Mouse (Mus musculus) lung, embryonic 14.5 days (tissue): ENCODE measurements around the gene Krtap5-1. TPM values are rescaled to one million over a fixed set of nuclear protein-coding genes. Genes with fewer than 3 reads are reported as not detected.
"Not testable (repeated sequence)": the region's sequence is repeated elsewhere in the genome, so short reads cannot be mapped to it uniquely, and the experiment has no call there.

Experiments used
- ATAC-seq: fragments of 200-750 bp; cut with Nextera tagmentation; 2 replicates; pipeline ENCODE4 v1.8.0; 2017; ENCODE audit warnings: mild to moderate bottlenecking, moderate TSS enrichment, moderate library complexity; ENCODE audit not compliant: insufficient read depth
- DNase-seq: peaks from one replicate; pipeline ENCODE4 v3.0.0-alpha.2; 2015
- H3K27ac ChIP-seq: fragments of 300-500 bp; sonication (generic); 2 replicates; pipeline ENCODE4 v1.5.1; 2014; ENCODE audit warnings: low read depth, mild to moderate bottlenecking, moderate library complexity
- H3K27me3 ChIP-seq: fragments of 300-500 bp; sonication (generic); 2 replicates; pipeline ENCODE4 v1.6.1; 2014; ENCODE audit warnings: low read length, control low read depth; ENCODE audit not compliant: insufficient read depth
- H3K36me3 ChIP-seq: fragments of 300-500 bp; sonication (generic); 2 replicates; pipeline ENCODE4 v1.6.1; 2014; ENCODE audit warnings: control low read depth; ENCODE audit not compliant: insufficient read depth
- H3K4me1 ChIP-seq: fragments of 300-500 bp; sonication (generic); 2 replicates; pipeline ENCODE4 v1.6.1; 2014; ENCODE audit warnings: antibody characterized with exemption, control low read depth; ENCODE audit not compliant: insufficient read depth
- H3K4me2 ChIP-seq: fragments of 300-500 bp; sonication (generic); 2 replicates; pipeline ENCODE4 v1.6.1; 2014; ENCODE audit warnings: mild to moderate bottlenecking
- H3K4me3 ChIP-seq: fragments of 300-500 bp; sonication (generic); 2 replicates; pipeline ENCODE4 v1.5.1; 2014; ENCODE audit warnings: low read depth, low read length
- H3K9ac ChIP-seq: fragments of 300-500 bp; sonication (generic); 2 replicates; pipeline ENCODE4 v1.6.1; 2014
- H3K9me3 ChIP-seq: fragments of 300-500 bp; sonication (generic); 2 replicates; pipeline ENCODE4 v1.6.1; 2016; ENCODE audit warnings: low read depth, low read length, control low read depth
- CTCF ChIP-seq: IDR thresholded peaks from 2 replicates; pipeline ENCODE4 v1.5.1; 2016; ENCODE audit warnings: antibody characterized with exemption, low read depth
- WGBS: fragments of 180-500 bp; shearing (Covaris S2); extraction: QIAGEN DNeasy Blood & Tissue Kit; methylation state at CpG from one replicate; pipeline ENCODE4 v1.1.7; 2014; 5-methylcytosine and 5-hydroxymethylcytosine counted together
- polyA plus RNA-seq: library from polyadenylated mRNA; unstranded; fragments of >200 nt; fragmentation: Nextera tagmentation; extraction: Ambion mirVana; gene quantifications from 2 replicates; pipeline ENCODE4 v1.2.1, GENCODE M21; 2014

Krtap5-1 gene
- polyA plus RNA-seq, 1 experiment from 2014 or later: not detected

DNA sequence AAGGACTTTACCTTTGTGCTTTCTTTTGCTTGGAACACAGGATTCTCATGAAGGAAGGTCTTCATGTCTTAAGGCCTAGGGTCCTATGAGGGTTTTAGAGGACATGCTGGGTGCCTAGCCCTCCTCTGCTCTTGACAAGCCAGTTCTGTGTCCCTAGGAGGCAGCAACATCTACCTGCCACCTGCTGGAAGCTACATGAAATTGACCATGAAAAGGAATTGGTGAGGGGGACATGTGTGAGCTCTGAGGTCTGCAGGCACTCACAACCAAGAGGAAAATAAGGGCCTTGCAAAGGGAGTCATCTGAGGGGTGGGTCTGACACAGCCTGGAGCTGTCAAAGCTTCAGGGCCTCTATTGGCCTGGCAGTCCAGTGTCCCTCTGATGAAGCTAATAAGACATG is 1.5 kb downstream of the Krtap5-1 start:
- H3K36me3 ChIP-seq: no peaks in the 10 kb centered on the region
- ATAC-seq: no peak
- H3K4me2 ChIP-seq: no peak overlapping the region
- H3K4me3 ChIP-seq: no peak overlapping the region
- H3K27me3 ChIP-seq: no peaks in the 10 kb centered on the region
- no peak overlapping the region for H3K9ac ChIP-seq
- no peak; the same call in 1 of the 2 replicates for TF ChIP-seq CTCF
- no peak overlapping the region for H3K27ac ChIP-seq
- H3K4me1 ChIP-seq: no peaks in the 10 kb centered on the region
- no peak for DNase-seq
- no peaks in the 10 kb centered on the region for H3K9me3 ChIP-seq

DNA sequence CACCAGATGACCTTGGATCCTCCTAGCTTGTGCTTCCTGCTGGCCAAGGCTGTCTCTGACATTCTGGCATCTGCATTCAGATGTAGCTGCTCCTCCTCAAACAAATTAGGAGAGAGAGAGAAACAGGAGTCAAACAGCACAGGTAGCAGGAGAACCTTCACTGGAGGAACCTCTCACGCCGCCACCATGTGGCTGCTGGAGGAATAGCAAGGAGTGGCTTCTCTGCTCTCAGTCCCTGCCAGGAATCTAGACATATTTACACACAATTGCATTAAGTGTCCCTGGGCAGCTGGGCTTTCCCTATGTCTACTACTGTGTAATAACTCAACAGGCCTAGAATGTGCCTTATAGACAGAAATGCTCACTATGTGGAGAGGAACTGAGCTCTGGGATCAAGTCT is 3.1 kb downstream of the Krtap5-1 start:
- not testable (repeated sequence) for H3K27me3 ChIP-seq, H3K4me2 ChIP-seq, H3K9me3 ChIP-seq, H3K27ac ChIP-seq, H3K4me3 ChIP-seq, H3K9ac ChIP-seq, H3K36me3 ChIP-seq, H3K4me1 ChIP-seq
- TF ChIP-seq CTCF: peak; percentile 78
- DNase-seq (peak; percentile 71), ATAC-seq (peak; percentile 52; the same call in 1 of the 2 replicates)
- 0% methylated on average over 2 of the region's 2 CpGs for WGBS

DNA sequence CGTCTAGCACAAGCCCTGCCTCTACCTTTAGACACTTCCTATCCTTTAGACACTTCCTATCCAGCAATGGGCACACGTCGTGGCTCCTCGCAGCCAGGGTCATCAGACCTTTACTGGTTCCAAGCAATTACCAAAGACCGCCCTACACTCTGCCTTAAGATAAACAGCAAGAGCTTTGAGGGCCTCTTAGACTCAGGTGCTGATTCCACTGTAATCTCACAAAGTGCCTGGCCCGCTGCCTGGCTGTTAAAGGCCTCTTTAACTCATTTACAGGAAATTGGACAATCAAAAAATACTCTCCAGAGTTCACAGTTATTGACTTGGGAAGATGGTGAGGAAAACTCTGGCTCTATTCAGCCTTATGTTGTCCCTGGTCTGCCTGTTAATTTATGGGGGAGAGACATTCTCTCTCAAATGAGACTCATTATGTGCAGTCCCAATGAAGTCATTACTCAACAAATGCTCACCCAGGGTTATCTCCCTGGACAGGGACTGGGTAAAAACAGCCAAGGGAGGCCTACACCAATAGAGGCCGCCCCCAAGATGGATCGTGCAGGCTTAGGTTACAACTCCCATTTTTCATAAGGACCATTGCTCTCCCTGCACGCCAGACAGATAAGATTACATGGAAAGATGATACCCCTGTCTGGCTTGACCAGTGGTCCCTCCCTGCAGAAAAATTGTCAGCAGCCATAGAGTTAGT is 10.9 kb downstream of the Krtap5-1 start:
- not testable (repeated sequence) for H3K4me3 ChIP-seq, H3K9me3 ChIP-seq, DNase-seq, H3K4me1 ChIP-seq, H3K36me3 ChIP-seq, H3K27ac ChIP-seq, H3K9ac ChIP-seq, H3K27me3 ChIP-seq, H3K4me2 ChIP-seq, ATAC-seq
- 30% methylated on average over 9 of the region's 9 CpGs for WGBS

DNA sequence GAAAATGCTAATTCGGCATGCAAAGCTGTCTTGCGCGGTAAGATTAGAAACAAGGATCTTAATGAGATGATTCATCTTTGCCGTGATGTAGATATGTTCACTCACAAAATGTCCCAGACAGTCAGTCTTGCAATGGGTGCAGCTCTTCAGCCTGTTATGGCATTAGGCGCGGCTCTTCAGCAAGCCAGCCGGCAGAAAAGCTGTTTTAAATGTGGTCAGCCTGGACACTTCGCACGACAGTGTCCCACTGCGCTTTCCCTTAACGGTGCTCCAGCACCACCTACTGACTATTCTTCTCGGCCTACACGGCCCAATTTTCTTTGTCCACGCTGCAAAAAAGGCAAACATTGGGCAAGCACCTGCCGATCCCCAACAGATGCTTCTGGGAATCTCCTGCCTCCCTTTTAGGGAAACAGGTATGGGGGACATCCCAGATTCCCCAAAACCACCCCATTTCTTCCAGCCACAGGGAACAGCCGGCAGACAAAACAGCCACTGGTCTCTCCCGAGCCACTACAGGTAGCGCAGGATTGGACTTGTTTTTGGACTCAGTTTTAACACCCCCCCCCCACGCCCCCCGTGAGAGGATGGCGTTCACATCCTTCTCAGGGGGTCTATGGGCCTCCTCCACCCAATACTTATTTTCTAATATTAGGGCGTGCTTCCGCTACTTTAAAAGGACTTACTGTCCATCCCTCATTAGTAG is 11.6 kb downstream of the Krtap5-1 start:
- H3K4me1 ChIP-seq: no peaks in the 10 kb centered on the region
- peak overlapping the region; percentile 78 for H3K4me2 ChIP-seq
- peak overlapping the region; percentile 48 for H3K4me3 ChIP-seq
- H3K27ac ChIP-seq: peak overlapping the region; percentile 0; the same call in 1 of the 2 replicates
- TF ChIP-seq CTCF: peak; percentile 61
- peak overlapping the region; percentile 32; the same call in 1 of the 2 replicates for H3K9ac ChIP-seq
- peak; percentile 76 for ATAC-seq
- peak; percentile 78 for DNase-seq
- no peaks in the 10 kb centered on the region for H3K36me3 ChIP-seq
- H3K9me3 ChIP-seq: no peaks in the 10 kb centered on the region
- 16% methylated on average over 23 of the region's 23 CpGs for WGBS
- no peaks in the 10 kb centered on the region for H3K27me3 ChIP-seq

DNA sequence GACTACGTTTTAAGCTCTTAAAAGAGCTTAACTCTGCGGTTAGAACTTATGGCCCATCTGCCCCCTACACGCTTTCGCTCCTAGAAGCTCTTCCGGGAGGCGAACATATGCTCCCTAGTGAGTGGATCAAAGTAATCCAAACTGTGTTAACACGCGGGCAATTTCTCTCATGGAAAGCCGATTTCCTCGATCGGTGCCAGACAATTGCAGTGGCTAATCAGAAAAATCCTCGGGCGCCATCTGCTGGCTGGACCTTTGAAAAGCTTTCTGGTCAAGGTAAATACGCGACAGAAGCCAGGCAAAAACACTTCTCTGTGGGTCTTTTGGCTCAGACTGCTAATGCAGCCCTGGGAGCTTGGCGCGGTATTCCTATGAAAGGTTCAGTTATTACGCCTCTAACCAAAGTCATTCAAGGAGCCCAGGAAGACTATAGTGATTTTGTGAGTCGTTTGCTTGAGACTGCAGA is 12.3 kb downstream of the Krtap5-1 start:
- ATAC-seq (peak; percentile 88), DNase-seq (peak; percentile 100)
- TF ChIP-seq CTCF: peak; percentile 82
- peak overlapping the region; percentile 78 for H3K4me2 ChIP-seq
- peak overlapping the region; percentile 48 for H3K4me3 ChIP-seq
- H3K27ac ChIP-seq: peak overlapping the region; percentile 94
- H3K4me1 ChIP-seq: no peaks in the 10 kb centered on the region
- H3K9me3 ChIP-seq: no peaks in the 10 kb centered on the region
- no peaks in the 10 kb centered on the region for H3K27me3 ChIP-seq
- H3K36me3 ChIP-seq: no peaks in the 10 kb centered on the region
- under 1% methylated on average over 19 of the region's 19 CpGs for WGBS
- peak overlapping the region; percentile 65 for H3K9ac ChIP-seq

DNA sequence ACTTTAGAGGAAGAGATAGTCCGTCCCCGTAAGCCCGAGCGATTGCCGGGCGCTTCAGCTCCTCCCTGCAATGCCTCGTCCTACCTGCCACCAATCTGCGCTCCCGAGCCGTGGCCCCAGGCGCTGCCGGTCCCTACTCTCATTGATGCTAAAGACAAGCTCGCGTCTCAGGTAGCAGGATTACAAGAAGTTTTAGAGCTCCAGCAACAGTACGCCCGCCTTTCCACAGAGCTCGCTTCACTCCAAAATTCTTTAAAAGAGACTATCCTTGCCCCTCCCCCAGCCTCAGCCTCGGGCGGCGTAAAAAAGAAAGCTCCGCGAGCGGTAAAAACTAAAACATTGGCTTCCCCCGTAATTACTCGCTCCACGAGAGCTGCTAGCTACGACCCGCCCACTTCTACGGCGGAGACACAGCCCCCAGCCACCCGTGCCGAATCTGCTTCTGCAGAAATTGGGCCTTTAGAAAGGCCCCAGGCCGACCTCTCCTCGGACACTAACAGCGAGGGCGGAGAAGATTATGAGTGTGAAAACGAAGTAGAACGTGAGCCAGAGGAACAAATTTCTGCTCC is 12.8 kb downstream of the Krtap5-1 start:
- no peaks in the 10 kb centered on the region for H3K4me1 ChIP-seq
- peak overlapping the region; percentile 78 for H3K4me2 ChIP-seq
- ATAC-seq (peak; percentile 86), DNase-seq (peak; percentile 88)
- H3K27me3 ChIP-seq: no peaks in the 10 kb centered on the region
- no peaks in the 10 kb centered on the region for H3K36me3 ChIP-seq
- no peaks in the 10 kb centered on the region for H3K9me3 ChIP-seq
- H3K4me3 ChIP-seq: peak overlapping the region; percentile 48
- under 1% methylated on average over 38 of the region's 38 CpGs for WGBS
- peak overlapping the region; percentile 94 for H3K27ac ChIP-seq
- H3K9ac ChIP-seq: peak overlapping the region; percentile 65
- peak; percentile 39 for TF ChIP-seq CTCF

DNA sequence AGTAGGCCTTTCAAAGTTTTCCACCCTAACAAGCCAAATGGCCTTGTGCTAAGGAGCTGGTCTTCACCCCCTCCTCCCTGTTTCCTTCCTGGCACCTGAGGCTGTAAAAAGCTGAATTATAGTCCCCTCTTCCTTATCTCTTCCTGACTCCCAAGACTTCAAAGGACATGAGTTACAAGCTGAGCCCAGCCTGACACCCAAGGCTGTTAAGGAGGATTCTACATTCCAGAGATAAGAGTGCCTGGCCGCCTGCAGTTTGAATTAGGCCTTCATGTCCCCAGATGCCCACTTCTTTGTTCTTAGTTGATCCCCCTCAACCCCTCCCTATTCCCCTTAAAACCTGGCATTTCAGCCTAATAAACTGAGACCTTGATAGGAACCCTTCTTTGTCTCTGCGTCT is 14.1 kb downstream of the Krtap5-1 start:
- H3K27me3 ChIP-seq, H3K9me3 ChIP-seq, H3K4me1 ChIP-seq, H3K36me3 ChIP-seq, H3K27ac ChIP-seq, ATAC-seq, H3K4me3 ChIP-seq: not testable (repeated sequence)
- 16% methylated on average over 2 of the region's 2 CpGs for WGBS
- H3K9ac ChIP-seq: peak overlapping the region; percentile 65; the same call in 1 of the 2 replicates
- H3K4me2 ChIP-seq: peak overlapping the region; percentile 78
- peak; percentile 11 for DNase-seq
